Mouse (Mus musculus): ENCODE results near the gene Tnrc6c.

DNA sequence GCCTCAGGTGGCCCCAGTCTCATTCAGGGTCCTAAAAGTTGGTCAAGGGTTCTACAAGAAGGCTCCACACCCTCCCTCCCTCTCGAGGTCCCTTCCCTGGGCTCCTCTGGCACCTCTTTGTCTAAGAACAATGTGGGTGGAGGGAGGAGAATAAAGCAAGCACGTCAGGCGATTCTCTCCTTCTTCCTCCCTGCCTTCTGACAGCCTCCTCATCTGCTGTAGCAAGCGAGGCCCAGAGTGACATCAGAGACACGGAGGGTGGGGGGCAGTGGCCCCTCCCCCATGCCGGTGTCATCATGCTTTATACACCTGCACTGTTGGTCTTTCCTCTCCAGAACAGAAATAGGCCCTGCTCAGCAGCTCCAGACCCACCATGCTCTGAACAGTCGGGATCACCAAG lies 45.1 kb upstream of the Tnrc6c start:
- TF ChIP-seq CTCF (IDR thresholded peaks at IDR 0.05; ENCODE audit: extremely low read depth, insufficient read depth, insufficient read length, insufficient replicate concordance): no peak
- TF ChIP-seq POLR2A (IDR thresholded peaks at IDR 0.05; ENCODE audit: low read depth, low read length): no peak
